9 mouse cellular contexts compared by ENCODE assay signal in the genomic region with DNA sequence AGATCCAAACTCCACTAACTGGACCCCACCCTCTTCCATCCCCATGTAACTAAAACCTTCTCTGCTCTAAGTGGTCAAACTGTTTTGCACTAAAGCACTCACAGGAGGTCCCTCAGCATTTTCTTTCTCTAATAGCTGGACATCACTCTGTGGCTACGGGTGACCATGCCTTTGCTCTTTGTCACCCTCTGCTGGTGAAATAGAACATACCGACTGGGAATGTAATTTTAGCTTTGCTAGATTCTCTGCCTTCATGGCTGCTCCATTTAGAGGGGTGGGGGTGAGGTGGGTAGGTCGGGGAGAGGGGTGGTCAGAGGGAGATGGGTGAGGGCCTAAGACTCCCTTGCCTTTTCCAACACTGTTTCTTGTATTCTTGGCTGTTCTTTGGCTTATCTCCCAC. TPM values are rescaled to one million over a fixed set of nuclear protein-coding genes. Genes with fewer than 3 reads are reported as not detected.
DNase-seq lines count a peak whose midpoint lies in the region; ATAC-seq and TF ChIP-seq lines count a peak whose summit lies in the region.
"Had no signal": no experiment of that assay in that cellular context is flagged by ENCODE, and none has a peak within 500 bp of the region (broad histone marks: within the 10 kb centered on the region; RNA-seq: fewer than 3 reads in every experiment).

No protein-coding gene starts in this region.

- H3K27me3 ChIP-seq in heart, postnatal 0 days (ENCODE audit: control insufficient read depth, insufficient read depth, low read length): no peaks in the 10 kb centered on the region
- H3K27me3 ChIP-seq in heart, embryonic 10.5 days (ENCODE audit: insufficient read depth, poor library complexity, severe bottlenecking): no peaks in the 10 kb centered on the region
- no peaks in the 10 kb centered on the region for H3K27me3 ChIP-seq in lung, postnatal 0 days (replicated peaks; ENCODE audit: insufficient read depth, low read length)
- no peaks in the 10 kb centered on the region for H3K27me3 ChIP-seq in thymus, adult 2 months (ENCODE audit: control insufficient read depth, insufficient read depth, low read length)
- H3K27me3 ChIP-seq: limb, embryonic 12.5 days had no signal

- DNase-seq in heart, postnatal 0 days (ENCODE audit: low spot score): peak; percentile 85
- no peak for DNase-seq in heart, embryonic 10.5 days (ENCODE audit: low spot score)
- DNase-seq in urinary bladder, postnatal 25 days (ENCODE audit: low spot score): peak; percentile 41
- no peak for DNase-seq in urinary bladder, postnatal 36 days (ENCODE audit: low spot score in 2 of 2)
- DNase-seq in embryo, embryonic 11 days: peak; percentile 82
- DNase-seq in lung, postnatal 0 days (ENCODE audit: low spot score): peak; percentile 78
- no peak for DNase-seq in thymus, adult 2 months

- H3K27ac ChIP-seq in heart, postnatal 0 days (ENCODE audit: low read depth): no peak overlapping the region
- H3K27ac ChIP-seq in heart, embryonic 10.5 days: no peak overlapping the region
- no peak overlapping the region for H3K27ac ChIP-seq in lung, postnatal 0 days (ENCODE audit: low read length)
- no peak overlapping the region for H3K27ac ChIP-seq in thymus, adult 2 months (ENCODE audit: control insufficient read depth, insufficient read depth, low read length)
- H3K27ac ChIP-seq: limb, embryonic 12.5 days had no signal

- no peak for TF ChIP-seq POLR2A in thymus, adult 2 months (IDR thresholded peaks at IDR 0.05; ENCODE audit: control insufficient read depth, extremely low read depth, insufficient read depth, low read length, poor library complexity)

- 0% methylated on average over 3 of the region's 3 CpGs for WGBS in heart, postnatal 0 days
- WGBS in heart, embryonic 10.5 days: 5% methylated on average over 3 of the region's 3 CpGs
- whole genome bisulfite sequencing in lung, postnatal 0 days: 11% methylated on average over 3 of the region's 3 CpGs
- WGBS in thymus, adult 2 months: 2% methylated on average over 3 of the region's 3 CpGs

- no peak for ATAC-seq in heart, postnatal 0 days (ENCODE audit: insufficient read depth, low read depth)
- ATAC-seq in lung, postnatal 0 days: no peak
- ATAC-seq in inflammation-experienced regulatory T-cells, adult 6 months: no peak

- H3K4me3 ChIP-seq in heart, postnatal 0 days (ENCODE audit: low read depth, low read length): no peak overlapping the region
- H3K4me3 ChIP-seq in heart, embryonic 10.5 days: no peak overlapping the region
- no peak overlapping the region for H3K4me3 ChIP-seq in lung, postnatal 0 days (ENCODE audit: low read depth, low read length)
- H3K4me3 ChIP-seq in thymus, adult 2 months (ENCODE audit: control insufficient read depth, insufficient read depth, low read length): no peak overlapping the region
- H3K4me3 ChIP-seq: limb, embryonic 12.5 days had no signal

- H3K9me3 ChIP-seq in heart, postnatal 0 days (replicated peaks; ENCODE audit: control insufficient read depth, low read length): no peaks in the 10 kb centered on the region
- no peaks in the 10 kb centered on the region for H3K9me3 ChIP-seq in heart, embryonic 10.5 days
- H3K9me3 ChIP-seq in lung, postnatal 0 days (ENCODE audit: low read length): no peaks in the 10 kb centered on the region
- H3K9me3 ChIP-seq: limb, embryonic 12.5 days had no signal

- TF ChIP-seq EP300 in heart, postnatal 0 days (IDR thresholded peaks at IDR 0.05; ENCODE audit: low read depth): no peak
- no peak for TF ChIP-seq EP300 in lung, postnatal 0 days (IDR thresholded peaks at IDR 0.05)

- H3K4me2 ChIP-seq in heart, postnatal 0 days (ENCODE audit: low read depth, low read length): no peak overlapping the region
- no peak overlapping the region for H3K4me2 ChIP-seq in lung, postnatal 0 days (replicated peaks; ENCODE audit: low read depth, low read length)
- H3K4me2 ChIP-seq: limb, embryonic 12.5 days had no signal

- no peak overlapping the region for H3K9ac ChIP-seq in heart, postnatal 0 days (replicated peaks; ENCODE audit: low read depth, low read length)
- no peak overlapping the region for H3K9ac ChIP-seq in lung, postnatal 0 days (replicated peaks; ENCODE audit: low read depth)
- H3K9ac ChIP-seq: limb, embryonic 12.5 days had no signal

- peaks cover 25% of the 10 kb centered on the region for H3K36me3 ChIP-seq in heart, postnatal 0 days (replicated peaks; ENCODE audit: control insufficient read depth, insufficient read depth, low read length)
- H3K36me3 ChIP-seq in heart, embryonic 10.5 days: peaks cover 34% of the 10 kb centered on the region
- H3K36me3 ChIP-seq in lung, postnatal 0 days (ENCODE audit: insufficient read depth, low read length): peaks cover 4% of the 10 kb centered on the region; the same call in 1 of the 2 replicates
- peaks cover 20% of the 10 kb centered on the region for H3K36me3 ChIP-seq in thymus, adult 2 months (ENCODE audit: control insufficient read depth, insufficient read depth, low read length)

- peaks cover 5% of the 10 kb centered on the region for H3K4me1 ChIP-seq in heart, postnatal 0 days (ENCODE audit: control insufficient read depth, insufficient read depth)
- peaks cover 10% of the 10 kb centered on the region for H3K4me1 ChIP-seq in heart, embryonic 10.5 days
- no peaks in the 10 kb centered on the region for H3K4me1 ChIP-seq in lung, postnatal 0 days (ENCODE audit: insufficient read depth, low read depth, low read length)
- peaks cover 7% of the 10 kb centered on the region for H3K4me1 ChIP-seq in thymus, adult 2 months (replicated peaks; ENCODE audit: control insufficient read depth, insufficient read depth, low read length)

- peak; percentile 92 for TF ChIP-seq CTCF in heart, postnatal 0 days (IDR thresholded peaks at IDR 0.05; ENCODE audit: low read depth)
- TF ChIP-seq CTCF in lung, postnatal 0 days (IDR thresholded peaks at IDR 0.05): peak; percentile 95
- TF ChIP-seq CTCF in thymus, adult 2 months (IDR thresholded peaks at IDR 0.05; ENCODE audit: borderline replicate concordance, control insufficient read depth, extremely low read depth, insufficient read depth, low read length, poor library complexity): no peak

RNA-seq across cellular contexts. Expression of gene Cmtm6, which starts 3.6 kb away (rescaled TPM):
- total RNA-seq in heart, postnatal 0 days (2014; rRNA removed; ENCODE audit: low replicate concordance): 22.8 and 30.1 TPM in 2 replicates
- polyA plus RNA-seq in heart, postnatal 0 days (2015; fragmentation: Nextera tagmentation; extraction: Ambion mirVana): 29.9 and 33.8 TPM in 2 replicates
- 39.4 and 47.3 TPM in 2 replicates for polyA plus RNA-seq in heart, embryonic 10.5 days (2016; fragmentation: Nextera tagmentation; extraction: Ambion mirVana)
- 85.5 and 88.8 TPM in 2 replicates for polyA plus RNA-seq in lung, postnatal 0 days (2015; fragmentation: Nextera tagmentation; extraction: Ambion mirVana)
- 10 to 100 TPM; 62.5 to 80.3 (median 72.6) TPM for polyA plus RNA-seq in inflammation-experienced regulatory T-cells, adult 6 months (2017; shearing (Covaris generic))
- 72.4 and 76.2 TPM in 2 replicates for polyA plus RNA-seq in thymus, adult 2 months (2012; rRNA removed)

RNA-seq across cellular contexts. Expression of gene Dync1li1, which starts 38.7 kb away (rescaled TPM):
- 76.0 and 84.0 TPM in 2 replicates for total RNA-seq in heart, postnatal 0 days (2014; rRNA removed; ENCODE audit: low replicate concordance)
- polyA plus RNA-seq in heart, postnatal 0 days (2015; fragmentation: Nextera tagmentation; extraction: Ambion mirVana): 70.5 and 75.2 TPM in 2 replicates
- 71.3 and 83.9 TPM in 2 replicates for polyA plus RNA-seq in heart, embryonic 10.5 days (2016; fragmentation: Nextera tagmentation; extraction: Ambion mirVana)
- 44.5 and 48.1 TPM in 2 replicates for polyA plus RNA-seq in lung, postnatal 0 days (2015; fragmentation: Nextera tagmentation; extraction: Ambion mirVana)
- polyA plus RNA-seq in inflammation-experienced regulatory T-cells, adult 6 months (2017; shearing (Covaris generic)): 10 to 100 TPM; 46.3 to 55.0 (median 50.4) TPM
- 20.8 and 23.5 TPM in 2 replicates for polyA plus RNA-seq in thymus, adult 2 months (2012; rRNA removed)

RNA-seq across cellular contexts. Expression of gene Cmtm7, which starts 54.3 kb away (rescaled TPM):
- total RNA-seq in heart, postnatal 0 days (2014; rRNA removed; ENCODE audit: low replicate concordance): 145 and 181 TPM in 2 replicates
- polyA plus RNA-seq in heart, postnatal 0 days (2015; fragmentation: Nextera tagmentation; extraction: Ambion mirVana): 85.7 and 89.6 TPM in 2 replicates
- polyA plus RNA-seq in heart, embryonic 10.5 days (2016; fragmentation: Nextera tagmentation; extraction: Ambion mirVana): 143 and 145 TPM in 2 replicates
- polyA plus RNA-seq in lung, postnatal 0 days (2015; fragmentation: Nextera tagmentation; extraction: Ambion mirVana): 65.0 and 74.8 TPM in 2 replicates
- polyA plus RNA-seq in inflammation-experienced regulatory T-cells, adult 6 months (2017; shearing (Covaris generic)): 100 to 1,000 TPM in 1 of 3 experiments, 10 to 100 TPM in 2; 44.6 to 117 (median 64.8) TPM
- 781 and 799 TPM in 2 replicates for polyA plus RNA-seq in thymus, adult 2 months (2012; rRNA removed)

Comparison
In these comparisons a context has a peak if more than half of its experiments do, and no peak if none do; other contexts are left out.
1. DNase-seq: peak in heart, postnatal 0 days (single experiment), urinary bladder, postnatal 25 days (single experiment), embryo, embryonic 11 days (single experiment) and lung, postnatal 0 days (single experiment); none in heart, embryonic 10.5 days (single experiment), urinary bladder, postnatal 36 days (0 of 2) and thymus, adult 2 months (single experiment).